Mouse (Mus musculus) testis, adult 2 months (tissue): Measurements from ENCODE around the gene Hesx1.

ENCODE experiments used
- CTCF ChIP-seq: fragments of 200-500 bp; IDR thresholded peaks from 2 replicates; pipeline ENCODE4 v1.5.1; 2012; ENCODE audit warnings: low read depth, mild to moderate bottlenecking, inconsistent platforms, low read length, moderate library complexity; ENCODE audit not compliant: control insufficient read depth, insufficient read depth, insufficient replicate concordance
- POLR2A ChIP-seq: fragments of 200-500 bp; IDR thresholded peaks from 2 replicates; pipeline ENCODE4 v1.6.1; 2012; ENCODE audit warnings: low read depth, mild to moderate bottlenecking, inconsistent platforms, low read length, moderate library complexity; ENCODE audit not compliant: control insufficient read depth

- no peak for TF ChIP-seq CTCF
- TF ChIP-seq POLR2A: no peak
These were observed 46.2 kb downstream of the Hesx1 start for GRCm38 (mm10) chr14:27040451-27040850.
